35 mouse cellular contexts compared by ENCODE assay signal in genomic region chr11:51860666-51861065, GRCm38 (mm10).
"Had no signal": no experiment of that assay in that cellular context is flagged by ENCODE, and none has a peak within 500 bp of the region (broad histone marks: within the 10 kb centered on the region; RNA-seq: fewer than 3 reads in every experiment).

No protein-coding gene starts in this region.

- H3K9ac ChIP-seq: heart, embryonic 12.5 days; heart, embryonic 13.5 days; heart, embryonic 15.5 days; hindbrain, embryonic 12.5 days; hindbrain, embryonic 13.5 days; hindbrain, embryonic 14.5 days; hindbrain, embryonic 15.5 days; intestine, embryonic 15.5 days; kidney, embryonic 15.5 days had no signal

- H3K4me2 ChIP-seq: heart, embryonic 11.5 days; heart, embryonic 12.5 days; heart, embryonic 13.5 days; heart, embryonic 15.5 days; hindbrain, embryonic 12.5 days; hindbrain, embryonic 13.5 days; hindbrain, embryonic 14.5 days; hindbrain, embryonic 15.5 days; intestine, embryonic 15.5 days; kidney, embryonic 15.5 days had no signal

- H3K27ac ChIP-seq: heart, embryonic 10.5 days; heart, embryonic 13.5 days; heart, embryonic 15.5 days; hindbrain, embryonic 10.5 days; hindbrain, embryonic 12.5 days; hindbrain, embryonic 13.5 days; hindbrain, embryonic 14.5 days; hindbrain, embryonic 15.5 days; hindbrain, postnatal 0 days; intestine, embryonic 15.5 days; kidney, embryonic 15.5 days; kidney, postnatal 0 days had no signal

- H3K4me3 ChIP-seq: heart, embryonic 10.5 days; heart, embryonic 12.5 days; heart, embryonic 13.5 days; heart, embryonic 15.5 days; hindbrain, embryonic 10.5 days; hindbrain, embryonic 12.5 days; hindbrain, embryonic 13.5 days; hindbrain, embryonic 15.5 days; intestine, embryonic 15.5 days; kidney, embryonic 15.5 days; layer of hippocampus, adult 2 months had no signal

- H3K9me3 ChIP-seq: heart, embryonic 10.5 days; heart, embryonic 12.5 days; heart, embryonic 13.5 days; heart, embryonic 15.5 days; hindbrain, embryonic 10.5 days; hindbrain, embryonic 12.5 days; hindbrain, embryonic 13.5 days; hindbrain, embryonic 15.5 days; intestine, embryonic 15.5 days; kidney, embryonic 15.5 days had no signal

- DNase-seq: heart, postnatal 10 days; heart, postnatal 14 days; heart, postnatal 36 days; heart, postnatal 4 days; kidney, adult 11 months; kidney, adult 18-20 months; kidney, adult 2 months; kidney, adult 8-10 months; kidney, adult 9 months; kidney, postnatal 10 days; kidney, postnatal 14 days; kidney, postnatal 25 days; kidney, postnatal 36 days; kidney, postnatal 4 days; layer of hippocampus, adult 9-11 months; layer of hippocampus, postnatal 36 days had no signal

- H3K36me3 ChIP-seq: heart, embryonic 10.5 days; heart, embryonic 12.5 days; heart, embryonic 13.5 days; heart, embryonic 15.5 days; hindbrain, embryonic 10.5 days; hindbrain, embryonic 12.5 days; hindbrain, embryonic 13.5 days; hindbrain, embryonic 15.5 days; intestine, embryonic 15.5 days; kidney, embryonic 15.5 days had no signal

- ATAC-seq: hindbrain, embryonic 16.5 days; hindbrain, postnatal 0 days; inflammation-experienced regulatory T-cells, adult 6 months; intestine, embryonic 15.5 days; intestine, embryonic 16.5 days; intestine, postnatal 0 days had no signal

- H3K27me3 ChIP-seq: heart, embryonic 12.5 days; heart, embryonic 15.5 days; intestine, embryonic 15.5 days had no signal
